Mouse (Mus musculus) lung, embryonic 14.5 days (tissue): ENCODE measurements at regions not wholly inside any gene's neighbourhood (a gene's known extent, or its start where the extent isn't known, plus 50 kb on each side); places are given as distances from the start of the nearest gene placed in this dataset.
A peak's percentile ranks its signal among the peaks of the same experiment; 100 is the strongest.
"Not testable (repeated sequence)": the region's sequence is repeated elsewhere in the genome, so short reads cannot be mapped to it uniquely, and the experiment has no call there.

Experiments used
- ATAC-seq: fragments of 200-750 bp; cut with Nextera tagmentation; 2 replicates; pipeline ENCODE4 v1.8.0; 2017; ENCODE audit warnings: mild to moderate bottlenecking, moderate TSS enrichment, moderate library complexity; ENCODE audit not compliant: insufficient read depth
- DNase-seq: peaks from one replicate; pipeline ENCODE4 v3.0.0-alpha.2; 2015
- H3K27ac ChIP-seq: fragments of 300-500 bp; sonication (generic); 2 replicates; pipeline ENCODE4 v1.5.1; 2014; ENCODE audit warnings: low read depth, mild to moderate bottlenecking, moderate library complexity
- H3K27me3 ChIP-seq: fragments of 300-500 bp; sonication (generic); 2 replicates; pipeline ENCODE4 v1.6.1; 2014; ENCODE audit warnings: low read length, control low read depth; ENCODE audit not compliant: insufficient read depth
- H3K36me3 ChIP-seq: fragments of 300-500 bp; sonication (generic); 2 replicates; pipeline ENCODE4 v1.6.1; 2014; ENCODE audit warnings: control low read depth; ENCODE audit not compliant: insufficient read depth
- H3K4me1 ChIP-seq: fragments of 300-500 bp; sonication (generic); 2 replicates; pipeline ENCODE4 v1.6.1; 2014; ENCODE audit warnings: antibody characterized with exemption, control low read depth; ENCODE audit not compliant: insufficient read depth
- H3K4me2 ChIP-seq: fragments of 300-500 bp; sonication (generic); 2 replicates; pipeline ENCODE4 v1.6.1; 2014; ENCODE audit warnings: mild to moderate bottlenecking
- H3K4me3 ChIP-seq: fragments of 300-500 bp; sonication (generic); 2 replicates; pipeline ENCODE4 v1.5.1; 2014; ENCODE audit warnings: low read depth, low read length
- H3K9ac ChIP-seq: fragments of 300-500 bp; sonication (generic); 2 replicates; pipeline ENCODE4 v1.6.1; 2014
- H3K9me3 ChIP-seq: fragments of 300-500 bp; sonication (generic); 2 replicates; pipeline ENCODE4 v1.6.1; 2016; ENCODE audit warnings: low read depth, low read length, control low read depth
- CTCF ChIP-seq: IDR thresholded peaks from 2 replicates; pipeline ENCODE4 v1.5.1; 2016; ENCODE audit warnings: antibody characterized with exemption, low read depth
- WGBS: fragments of 180-500 bp; shearing (Covaris S2); extraction: QIAGEN DNeasy Blood & Tissue Kit; methylation state at CpG from one replicate; pipeline ENCODE4 v1.1.7; 2014; 5-methylcytosine and 5-hydroxymethylcytosine counted together

- no peak for DNase-seq
- no peaks in the 10 kb centered on the region for H3K27me3 ChIP-seq
- 32% methylated on average over 7 of the region's 7 CpGs for WGBS
- H3K27ac ChIP-seq = no peak overlapping the region
- H3K4me2 ChIP-seq = no peak overlapping the region
- no peaks in the 10 kb centered on the region for H3K4me1 ChIP-seq
- TF ChIP-seq CTCF = no peak
- no peak for ATAC-seq
- H3K4me3 ChIP-seq = no peak overlapping the region
- no peaks in the 10 kb centered on the region for H3K9me3 ChIP-seq
- H3K36me3 ChIP-seq = no peaks in the 10 kb centered on the region
- H3K9ac ChIP-seq = no peak overlapping the region
These were observed 56.7 kb upstream of the Irx2 start for GRCm38 (mm10) chr13:72571871-72572270.

- Histone ChIP-seq H3K27me3 (no peaks in the 10 kb centered on the region), H3K4me1 (no peaks in the 10 kb centered on the region), H3K4me2 (no peak overlapping the region), H3K9ac (no peak overlapping the region), H3K4me3 (no peak overlapping the region), H3K9me3 (no peaks in the 10 kb centered on the region), H3K36me3 (no peaks in the 10 kb centered on the region), H3K27ac (no peak overlapping the region)
- ATAC-seq (no peak), DNase-seq (no peak)
- no peak for TF ChIP-seq CTCF
- WGBS = 36% methylated on average over 1 of the region's 1 CpGs
These were observed 55.8 kb upstream of the Irx2 start for GRCm38 (mm10) chr13:72572846-72573245.

DNA sequence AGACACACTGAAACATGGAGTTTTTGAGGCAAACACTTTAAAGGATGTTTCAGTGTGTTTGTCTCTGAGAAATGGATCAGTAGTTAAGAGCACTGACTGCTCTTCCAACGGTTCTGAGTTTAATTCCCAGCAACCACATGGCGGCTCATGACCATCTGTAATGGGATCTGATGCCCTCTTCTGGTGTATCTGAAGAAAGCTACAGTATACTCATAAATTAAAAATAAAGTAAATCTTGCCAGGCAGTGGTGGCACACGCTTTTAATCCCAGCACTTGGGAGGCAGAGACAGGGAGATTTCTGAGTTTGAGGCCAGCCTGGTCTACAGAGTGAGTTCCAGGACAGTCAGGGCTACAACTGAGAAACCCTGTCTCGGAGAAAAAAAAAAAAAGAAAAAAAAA lies 54.5 kb upstream of the Irx2 start:
- H3K4me1 ChIP-seq, H3K4me2 ChIP-seq, ATAC-seq, H3K27me3 ChIP-seq, H3K27ac ChIP-seq, DNase-seq, H3K9me3 ChIP-seq, H3K4me3 ChIP-seq, H3K36me3 ChIP-seq, H3K9ac ChIP-seq: not testable (repeated sequence)
- 67% methylated on average over 4 of the region's 4 CpGs for WGBS
- TF ChIP-seq CTCF = 0 out of 2 replicates have a peak, but pooled peaks have one; percentile 3

DNA sequence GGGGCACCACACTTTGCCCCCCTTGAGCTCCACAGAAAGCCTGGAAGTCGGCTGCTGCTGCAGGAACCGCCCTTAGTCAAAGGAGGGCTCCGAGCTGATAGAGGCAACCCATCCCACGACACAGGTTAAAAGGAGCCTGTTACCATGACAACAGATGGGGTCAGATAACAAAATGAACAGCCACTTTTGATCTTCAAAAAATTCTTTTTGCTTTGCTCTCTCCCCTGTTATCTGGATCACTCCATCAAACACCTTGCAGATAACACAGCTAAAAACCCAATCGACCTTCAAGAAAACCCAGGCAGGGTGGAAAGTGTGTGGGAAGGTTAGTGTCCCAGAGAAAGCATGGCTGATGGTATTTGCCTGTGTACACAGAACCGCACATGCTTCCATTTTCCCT lies 52.1 kb upstream of the Irx2 start:
- Histone ChIP-seq H3K4me3 (no peak overlapping the region), H3K4me1 (no peaks in the 10 kb centered on the region), H3K9ac (no peak overlapping the region), H3K4me2 (no peak overlapping the region), H3K9me3 (no peaks in the 10 kb centered on the region), H3K27me3 (no peaks in the 10 kb centered on the region), H3K36me3 (no peaks in the 10 kb centered on the region), H3K27ac (no peak overlapping the region)
- peak; percentile 38; the same call in 1 of the 2 replicates for ATAC-seq
- TF ChIP-seq CTCF = no peak
- 9% methylated on average over 6 of the region's 6 CpGs for WGBS
- DNase-seq = peak; percentile 18

DNA sequence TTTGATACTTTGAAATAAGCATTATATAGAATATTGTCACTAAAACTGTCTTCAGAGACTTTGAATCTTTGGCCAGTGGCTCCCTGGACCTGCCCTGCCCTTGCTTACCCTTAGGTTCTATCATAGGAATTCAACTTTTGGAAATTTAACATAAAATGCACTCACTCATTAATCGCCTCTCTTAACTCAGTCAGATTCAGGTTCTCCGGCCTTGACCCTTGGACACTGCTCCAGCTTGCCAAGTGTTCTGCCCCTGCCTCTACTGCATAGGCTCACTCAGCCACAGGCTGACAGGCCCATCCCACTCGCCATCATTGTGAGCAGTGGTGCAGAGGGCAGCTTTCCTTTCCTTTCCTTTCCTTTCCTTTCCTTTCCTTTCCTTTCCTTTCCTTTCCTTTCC lies 50.2 kb upstream of the Irx2 start:
- DNase-seq = no peak
- no peaks in the 10 kb centered on the region for H3K9me3 ChIP-seq
- no peak overlapping the region for H3K4me2 ChIP-seq
- no peaks in the 10 kb centered on the region for H3K4me1 ChIP-seq
- no peak overlapping the region for H3K9ac ChIP-seq
- 76% methylated on average over 3 of the region's 3 CpGs for WGBS
- no peak for ATAC-seq
- no peaks in the 10 kb centered on the region for H3K36me3 ChIP-seq
- no peak overlapping the region for H3K4me3 ChIP-seq
- no peaks in the 10 kb centered on the region for H3K27me3 ChIP-seq
- no peak overlapping the region for H3K27ac ChIP-seq
- TF ChIP-seq CTCF = no peak
